Mouse (Mus musculus): ENCODE measurements around the gene Nanog.
A peak's percentile ranks its signal among the peaks of the same experiment; 100 is the strongest.
"Not testable (repeated sequence)": the region's sequence is repeated elsewhere in the genome, so short reads cannot be mapped to it uniquely, and the experiment has no call there.

The Nanog gene

DNA sequence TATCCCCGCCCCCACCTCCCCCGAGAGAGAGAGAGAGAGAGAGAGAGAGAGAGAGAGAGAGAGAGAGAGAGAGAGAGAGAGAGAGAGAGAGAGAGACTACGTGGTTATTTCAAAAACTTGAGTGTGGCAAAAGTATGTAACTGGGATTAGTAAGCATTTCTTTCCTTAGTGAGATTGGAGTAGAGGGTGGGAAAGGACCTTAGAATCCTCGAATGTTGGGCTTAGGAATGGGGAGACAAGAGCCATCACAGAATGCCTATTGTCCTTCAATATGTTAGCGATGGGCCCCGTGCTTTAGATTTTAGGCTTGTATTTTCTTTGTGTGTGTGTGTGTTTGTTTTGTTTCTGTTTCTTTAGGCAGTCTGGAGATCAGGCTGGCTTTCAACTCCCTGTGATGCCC is 4.0 kb upstream of the Nanog start:
- DNase-seq (ENCODE audit: low spot score), result no peak

DNA sequence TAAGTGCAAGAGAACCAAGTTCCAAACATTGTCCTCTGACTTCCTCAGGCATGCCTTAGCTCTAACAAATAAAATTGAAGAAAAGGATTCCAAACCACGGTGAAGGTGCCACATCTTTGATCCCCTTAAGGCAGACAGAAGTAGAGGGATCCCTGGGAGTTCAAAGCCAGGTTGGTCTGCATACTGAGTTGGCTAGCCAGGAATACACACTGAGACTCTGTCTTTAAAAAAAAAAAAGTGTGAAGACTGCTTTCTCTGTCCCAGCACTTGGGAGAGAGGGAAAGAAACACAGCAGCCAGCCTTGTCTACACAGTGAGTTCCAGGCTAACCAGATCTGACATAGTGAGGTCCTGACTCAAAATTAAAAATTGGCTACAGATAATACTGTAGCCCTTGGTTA is 3.6 kb upstream of the Nanog start:
- DNase-seq (ENCODE audit: low spot score), result no peak

DNA sequence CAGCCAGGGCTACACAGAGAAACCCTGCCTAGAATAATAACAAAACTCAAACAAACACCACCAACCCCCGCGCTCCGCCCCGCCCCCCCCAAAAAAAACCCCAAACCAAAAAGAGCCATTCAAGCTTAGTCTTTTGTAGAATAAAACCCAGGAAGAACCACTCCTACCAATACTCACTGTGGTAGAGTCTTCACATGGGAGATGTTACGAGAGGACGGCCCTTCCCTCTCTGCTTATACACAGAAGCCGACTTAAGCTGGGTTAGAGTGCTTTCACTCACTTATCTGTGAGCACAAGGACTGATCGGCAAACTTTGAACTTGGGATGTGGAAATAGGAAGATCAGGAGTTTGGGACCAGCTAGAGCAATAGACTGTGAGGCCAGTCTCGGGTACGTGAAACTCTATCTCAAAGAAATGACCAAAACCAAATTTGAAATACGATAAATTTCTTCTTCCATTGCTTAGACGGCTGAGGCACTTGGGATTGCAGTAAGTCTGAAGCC is 900 bp upstream of the Nanog start:
- no peak for DNase-seq (ENCODE audit: low spot score)

DNA sequence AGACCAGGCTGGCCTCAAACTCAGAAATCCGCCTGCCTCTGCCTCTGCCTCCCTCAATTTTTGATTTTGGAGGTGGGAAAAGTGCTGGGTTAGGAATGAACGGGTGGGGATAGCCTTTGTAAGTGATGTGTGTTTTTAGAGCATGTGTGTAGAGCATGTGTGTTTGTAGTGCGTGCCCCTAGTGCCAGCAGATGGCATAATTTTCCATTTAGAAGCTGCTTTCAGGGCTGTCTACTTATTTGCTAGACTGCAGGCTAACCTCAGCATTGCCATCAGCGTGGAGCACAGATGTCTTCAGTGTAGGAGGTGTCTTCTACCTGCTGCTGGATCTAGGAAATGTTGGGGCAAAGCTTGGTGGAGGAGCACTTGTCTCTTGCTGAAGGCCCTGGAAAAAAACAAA is 1.5 kb downstream of the Nanog start:
- DNase-seq (ENCODE audit: low spot score), result no peak

DNA sequence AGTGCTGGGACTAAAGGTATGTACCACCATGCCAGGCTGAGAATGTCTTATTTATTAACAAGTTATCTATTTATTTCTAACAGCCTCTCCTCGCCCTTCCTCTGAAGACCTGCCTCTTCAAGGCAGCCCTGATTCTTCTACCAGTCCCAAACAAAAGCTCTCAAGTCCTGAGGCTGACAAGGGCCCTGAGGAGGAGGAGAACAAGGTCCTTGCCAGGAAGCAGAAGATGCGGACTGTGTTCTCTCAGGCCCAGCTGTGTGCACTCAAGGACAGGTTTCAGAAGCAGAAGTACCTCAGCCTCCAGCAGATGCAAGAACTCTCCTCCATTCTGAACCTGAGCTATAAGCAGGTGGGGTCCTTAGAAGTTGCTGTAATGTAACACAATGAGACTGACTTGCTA is 4.2 kb downstream of the Nanog start:
- no peak for DNase-seq (ENCODE audit: low spot score)

DNA sequence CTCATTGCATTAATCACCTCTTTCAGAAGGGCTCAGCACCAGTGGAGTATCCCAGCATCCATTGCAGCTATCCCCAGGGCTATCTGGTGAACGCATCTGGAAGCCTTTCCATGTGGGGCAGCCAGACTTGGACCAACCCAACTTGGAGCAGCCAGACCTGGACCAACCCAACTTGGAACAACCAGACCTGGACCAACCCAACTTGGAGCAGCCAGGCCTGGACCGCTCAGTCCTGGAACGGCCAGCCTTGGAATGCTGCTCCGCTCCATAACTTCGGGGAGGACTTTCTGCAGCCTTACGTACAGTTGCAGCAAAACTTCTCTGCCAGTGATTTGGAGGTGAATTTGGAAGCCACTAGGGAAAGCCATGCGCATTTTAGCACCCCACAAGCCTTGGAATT is 5.8 kb downstream of the Nanog start:
- not testable (repeated sequence) for DNase-seq (ENCODE audit: low spot score)

DNA sequence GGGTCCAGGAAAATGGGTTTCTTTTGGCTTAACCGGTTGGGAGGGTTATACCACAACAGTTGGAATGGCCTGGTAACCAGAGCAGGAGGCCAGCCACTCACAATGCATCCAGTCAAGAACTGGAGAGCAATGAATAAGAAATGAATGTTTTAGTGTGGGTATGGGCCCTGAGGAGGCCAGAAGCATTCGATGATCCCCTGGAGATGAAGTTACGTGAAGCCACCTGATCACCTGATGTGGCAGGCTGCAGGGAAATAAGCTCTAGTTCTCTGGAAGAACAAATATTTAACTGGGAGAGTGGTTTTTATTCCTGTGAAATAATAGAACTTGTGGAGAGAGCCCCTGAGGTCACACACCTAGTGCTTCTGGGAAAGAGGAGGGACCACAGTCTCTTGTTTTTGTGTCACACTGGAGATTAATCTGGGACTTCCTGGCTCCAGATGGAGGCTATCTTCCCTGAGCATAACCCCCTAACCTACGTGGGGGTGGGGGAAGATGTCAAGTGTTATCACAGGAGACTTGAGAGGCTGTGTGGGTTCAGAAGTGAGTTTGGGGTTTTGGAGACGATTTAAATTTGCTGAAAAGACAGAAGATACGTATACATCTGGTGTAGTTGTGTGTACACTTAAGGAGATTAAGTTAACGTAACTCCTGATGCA is 7.5 kb downstream of the Nanog start:
- DNase-seq (ENCODE audit: low spot score), result no peak

DNA sequence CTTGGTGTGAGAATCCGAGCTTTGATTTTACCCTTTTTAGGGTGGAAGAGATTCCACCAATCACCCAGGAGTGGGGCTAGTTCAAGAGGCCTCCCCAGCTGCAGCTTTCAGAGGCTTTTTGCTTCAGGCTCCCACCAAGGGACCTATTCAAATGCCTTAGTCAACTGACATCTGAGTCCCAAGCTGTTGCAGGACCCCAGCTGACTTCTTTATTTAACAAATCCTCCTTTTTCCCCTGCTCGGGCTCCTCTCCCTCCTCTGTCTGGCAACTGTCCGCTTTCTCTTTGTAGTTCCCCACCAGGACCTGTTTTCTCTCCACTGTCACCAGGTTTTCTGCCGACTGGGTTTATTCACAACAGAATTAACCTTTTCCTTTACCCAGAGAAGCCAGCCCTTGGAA is 8.6 kb downstream of the Nanog start:
- no peak for DNase-seq (ENCODE audit: low spot score)

DNA sequence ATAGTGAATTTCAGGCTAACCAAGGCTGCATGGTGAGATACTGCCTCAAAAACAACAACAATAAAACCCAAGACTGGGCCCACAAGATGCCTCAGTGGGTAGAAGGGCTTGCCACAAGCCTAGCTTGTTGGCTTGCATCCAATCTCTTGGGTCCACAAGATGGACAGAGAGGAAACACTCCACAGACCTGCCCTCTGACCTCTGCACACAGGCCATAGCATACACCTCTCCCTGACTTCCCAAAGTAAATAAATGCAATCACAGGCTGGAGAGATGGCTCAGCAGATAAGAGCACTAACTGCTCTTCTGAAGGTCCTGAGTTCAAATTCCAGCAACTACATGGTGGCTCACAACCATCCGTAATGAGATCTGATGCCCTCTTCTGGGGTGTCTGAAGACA is 10.9 kb downstream of the Nanog start:
- DNase-seq (ENCODE audit: low spot score), result not testable (repeated sequence)

DNA sequence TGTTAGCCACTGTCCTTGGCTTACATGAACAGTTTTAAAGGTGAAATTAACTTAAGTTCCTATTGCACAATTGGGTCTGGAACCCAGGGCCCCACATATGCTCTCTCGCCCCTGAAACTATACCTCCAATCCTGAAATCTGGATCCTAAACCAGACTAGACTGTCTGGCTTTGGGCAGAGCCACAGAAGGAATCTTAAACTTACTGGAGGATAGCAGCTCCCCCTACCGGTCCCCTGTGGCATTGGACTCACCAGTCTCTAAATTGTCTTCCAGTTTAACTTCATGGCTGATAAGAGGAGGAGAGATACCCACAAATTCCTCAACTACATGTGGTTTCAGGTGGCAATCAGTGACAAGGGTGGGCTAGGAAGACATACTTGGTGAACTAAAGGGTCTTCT is 12.7 kb downstream of the Nanog start:
- DNase-seq (ENCODE audit: low spot score), result peak; percentile 83

DNA sequence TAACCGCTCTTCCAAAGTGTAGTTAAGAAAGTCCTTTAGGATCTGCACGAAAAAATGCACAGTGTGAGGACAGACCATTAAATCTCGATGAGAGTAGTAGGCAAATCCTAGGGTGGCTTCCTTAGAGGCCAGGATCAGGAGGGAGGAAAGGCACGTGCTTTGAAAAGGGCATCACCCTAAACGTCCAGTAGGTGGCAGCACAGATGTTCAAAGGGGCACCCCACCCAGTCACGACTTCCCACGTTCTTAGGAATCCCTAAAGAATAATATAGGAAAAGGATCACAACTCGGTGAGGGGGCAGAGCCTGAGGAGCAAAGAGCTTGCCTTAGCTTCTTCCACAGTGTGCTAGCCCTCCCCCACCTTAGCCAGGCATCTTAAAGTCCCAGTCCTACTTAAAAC is 32.7 kb downstream of the Nanog start:
- peak; percentile 84 for DNase-seq (ENCODE audit: low spot score)

DNA sequence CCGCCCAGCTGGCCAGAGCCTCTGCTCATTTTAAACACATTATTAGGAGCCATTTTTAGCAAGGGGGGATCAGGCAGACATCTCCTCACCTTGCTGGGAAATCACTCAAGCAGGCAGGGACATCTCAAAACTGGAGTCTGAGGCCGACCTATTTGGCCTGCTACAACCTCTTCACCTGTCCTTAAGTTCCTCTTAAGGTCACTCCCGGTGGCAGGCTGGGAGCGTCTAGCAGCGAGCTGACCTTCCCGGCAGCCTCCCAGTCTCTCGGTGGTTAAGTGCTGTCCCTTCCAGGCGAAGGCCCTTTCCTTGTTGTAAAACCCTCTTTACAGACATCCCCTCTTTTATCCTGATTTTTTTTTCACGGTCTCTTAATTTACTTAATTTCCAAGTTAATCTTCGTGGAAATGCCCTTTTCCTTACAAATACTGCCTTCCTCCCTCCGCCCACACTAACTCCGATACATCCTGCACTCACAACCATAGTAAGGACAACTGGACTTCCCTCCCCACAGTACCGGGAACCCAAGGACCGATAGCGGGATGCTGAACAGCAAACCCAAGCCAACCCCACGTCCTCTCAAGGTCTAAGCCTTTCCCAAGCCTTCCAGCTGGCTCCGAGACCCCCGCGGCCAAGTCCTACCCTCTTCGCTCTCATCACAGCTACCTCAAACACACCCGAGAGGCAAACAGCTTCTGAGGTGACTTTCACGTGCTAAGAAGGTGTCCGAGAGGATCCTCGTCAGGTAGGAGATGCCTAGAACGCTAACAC is 34.4 kb downstream of the Nanog start:
- no peak for DNase-seq (ENCODE audit: low spot score)

DNA sequence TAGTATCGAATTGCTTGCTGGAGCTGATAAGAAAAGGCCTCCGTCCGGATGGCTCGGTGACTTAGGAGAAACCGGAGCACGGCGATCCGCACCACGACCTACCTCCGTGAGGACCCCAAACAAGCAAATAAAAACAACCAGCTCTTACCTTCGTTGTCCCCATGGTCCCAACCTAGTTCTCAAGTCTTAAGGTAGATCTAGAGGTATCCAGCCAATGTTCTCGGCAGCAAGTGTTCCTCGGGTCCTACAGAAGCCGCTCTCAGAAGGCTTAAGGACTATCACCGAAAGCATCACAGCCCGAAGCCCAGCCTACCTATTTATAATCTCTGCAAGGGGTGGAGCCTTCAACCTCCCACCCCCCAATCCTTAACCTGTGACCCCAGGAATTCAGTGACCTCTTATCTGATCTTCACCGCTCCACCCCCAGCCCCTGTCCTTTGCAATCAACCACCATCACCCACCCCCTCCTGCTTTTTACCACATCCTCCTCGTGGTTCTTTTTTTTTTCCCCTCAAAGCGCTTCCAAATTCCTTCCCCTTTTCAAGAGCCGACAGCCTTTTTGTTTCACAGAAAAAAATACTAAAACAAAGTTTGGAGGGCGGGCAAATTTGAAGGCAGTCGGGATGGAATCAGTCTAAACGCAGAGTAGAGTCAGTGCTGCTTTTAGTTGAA is 35.1 kb downstream of the Nanog start:
- DNase-seq (ENCODE audit: low spot score), result no peak

DNA sequence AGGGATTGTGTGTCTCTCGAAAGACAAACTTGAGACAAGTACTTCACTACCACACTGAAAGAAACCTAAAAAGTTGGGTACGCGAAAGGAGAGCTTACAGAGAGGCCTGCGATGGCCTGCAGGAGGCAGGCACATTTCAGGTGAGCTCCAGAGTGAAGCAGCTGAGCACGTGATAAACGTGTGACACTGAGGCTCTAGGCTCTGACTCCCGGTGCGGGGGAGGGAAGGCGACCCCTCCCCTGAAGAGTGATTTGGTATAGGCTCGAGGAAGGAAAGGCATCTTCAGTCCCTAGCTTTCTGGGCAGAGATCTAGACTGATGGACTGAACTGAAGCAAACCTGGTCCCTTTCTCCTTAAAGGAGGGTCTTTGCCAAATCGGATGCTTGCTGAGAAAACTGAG is 36.1 kb downstream of the Nanog start:
- DNase-seq (ENCODE audit: low spot score), result no peak

DNA sequence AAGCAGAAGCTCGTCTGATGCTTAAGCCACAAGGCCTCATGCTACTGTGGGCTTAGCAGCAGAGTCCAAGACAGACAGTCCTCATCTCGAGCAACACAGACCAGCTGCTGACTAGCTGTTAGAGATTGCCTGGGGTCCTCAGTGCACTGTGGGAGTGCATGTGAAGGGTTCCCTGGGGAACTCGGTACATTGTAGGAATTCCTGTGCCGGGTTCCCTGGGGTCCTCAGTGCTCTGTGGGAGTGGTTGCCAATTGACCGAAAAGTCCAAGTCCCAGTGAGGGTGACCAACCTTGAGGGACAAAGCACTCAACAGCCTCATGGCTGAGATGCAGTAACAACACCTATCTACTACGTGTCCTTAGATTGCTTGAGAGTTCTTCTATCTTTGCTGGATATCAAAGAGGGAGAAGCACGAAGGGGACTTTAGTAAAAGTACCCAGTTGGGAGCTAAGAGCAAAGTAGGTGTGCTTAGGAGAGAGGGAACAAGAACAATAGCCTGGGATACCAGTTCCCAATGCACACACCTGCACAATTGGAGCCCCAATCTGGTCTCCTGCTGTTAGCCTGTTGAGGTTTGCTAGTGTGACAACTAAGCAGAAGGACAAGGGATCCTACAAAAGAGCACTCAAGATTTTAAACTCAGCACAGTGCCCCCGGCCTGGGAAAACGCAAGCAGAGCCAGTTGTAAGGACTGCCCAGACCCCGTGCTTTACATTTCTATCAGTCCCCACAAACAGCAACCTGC is 37.4 kb downstream of the Nanog start:
- DNase-seq (ENCODE audit: low spot score), result no peak

DNA sequence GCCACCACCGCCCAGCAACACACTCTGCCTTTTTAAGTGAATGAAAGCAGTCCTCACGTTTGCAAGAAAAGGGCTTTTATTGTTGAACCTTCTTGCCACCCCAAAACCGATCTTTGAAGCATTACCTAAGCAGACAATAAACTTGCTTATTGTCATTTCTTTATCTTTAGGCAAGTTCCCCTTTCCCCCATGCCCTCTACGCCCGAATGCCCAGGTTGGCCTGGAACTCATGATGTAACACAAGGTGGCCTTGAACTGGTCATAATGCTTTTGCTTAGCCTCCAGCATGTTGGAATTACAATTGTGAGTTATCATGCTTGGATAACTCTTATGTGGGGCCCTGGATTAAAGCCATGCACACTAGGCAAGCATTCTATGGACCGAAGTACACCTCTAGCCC is 43.3 kb downstream of the Nanog start:
- no peak for DNase-seq (ENCODE audit: low spot score)

DNA sequence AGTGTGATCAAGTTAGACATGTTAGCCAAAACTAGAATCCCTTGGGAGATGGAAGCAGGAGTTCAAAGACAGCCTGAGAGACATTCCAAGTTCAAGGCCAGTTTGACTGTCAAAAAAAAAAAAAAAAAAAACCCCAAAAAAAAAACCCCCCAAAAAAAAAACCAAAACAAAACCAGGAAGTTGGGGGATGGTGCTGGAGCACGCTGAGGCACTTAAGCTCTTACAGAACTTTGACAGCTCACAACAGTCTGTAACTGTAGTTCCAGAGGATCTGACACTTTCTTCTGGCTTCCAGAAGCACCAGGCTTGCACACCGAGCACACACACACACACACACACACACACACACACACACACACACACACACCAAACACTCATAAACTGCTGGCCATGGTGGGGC is 48.6 kb downstream of the Nanog start:
- no peak for DNase-seq (ENCODE audit: low spot score)

DNA sequence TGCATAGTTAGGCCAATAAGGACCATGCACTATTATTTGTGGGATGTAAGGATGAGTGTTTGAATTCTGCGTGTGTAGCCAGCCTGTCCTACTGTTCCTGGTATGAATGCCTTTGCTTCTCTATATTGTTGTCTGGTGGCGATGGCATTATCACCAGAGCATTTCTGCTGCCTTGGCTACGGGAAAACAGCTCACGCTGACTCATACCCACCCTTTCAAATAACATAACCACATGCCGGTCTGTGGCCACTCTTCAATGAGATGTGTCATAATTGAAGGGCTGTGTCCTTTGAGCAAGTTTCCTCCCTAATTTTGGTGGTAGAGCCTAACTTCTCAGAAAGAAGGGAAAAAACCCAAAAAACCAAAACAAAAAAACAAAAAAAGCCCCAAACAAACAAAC is 51.4 kb downstream of the Nanog start:
- no peak for DNase-seq (ENCODE audit: low spot score)

DNA sequence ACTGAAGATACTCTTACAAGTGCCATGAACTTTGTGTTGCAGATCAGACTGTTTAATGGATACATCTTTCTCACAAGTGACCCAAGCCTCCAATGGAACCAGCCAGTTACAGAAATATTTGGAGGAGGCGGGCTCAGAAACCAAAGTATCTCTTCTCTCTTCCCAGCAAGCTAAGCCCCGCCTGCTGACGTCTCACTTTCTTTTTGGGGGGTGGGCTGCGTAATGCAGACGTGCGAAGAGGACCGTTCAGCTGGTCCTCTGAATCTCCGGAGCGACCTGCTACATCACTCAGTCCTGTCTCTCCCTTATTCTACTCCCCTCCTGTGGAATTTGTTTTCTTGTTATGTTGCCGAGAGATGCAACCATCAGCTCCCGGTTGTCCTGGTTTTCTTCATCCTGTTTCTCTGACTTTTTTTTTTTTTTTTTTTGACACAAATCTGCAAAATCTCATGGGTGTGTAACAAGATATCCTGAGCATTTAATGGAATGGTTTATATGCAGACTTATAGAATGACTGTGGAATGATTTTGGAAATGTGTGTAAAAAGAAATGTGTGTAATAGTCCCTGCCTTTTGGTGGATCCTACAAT is 53.8 kb downstream of the Nanog start:
- DNase-seq (ENCODE audit: low spot score), result peak; percentile 70

DNA sequence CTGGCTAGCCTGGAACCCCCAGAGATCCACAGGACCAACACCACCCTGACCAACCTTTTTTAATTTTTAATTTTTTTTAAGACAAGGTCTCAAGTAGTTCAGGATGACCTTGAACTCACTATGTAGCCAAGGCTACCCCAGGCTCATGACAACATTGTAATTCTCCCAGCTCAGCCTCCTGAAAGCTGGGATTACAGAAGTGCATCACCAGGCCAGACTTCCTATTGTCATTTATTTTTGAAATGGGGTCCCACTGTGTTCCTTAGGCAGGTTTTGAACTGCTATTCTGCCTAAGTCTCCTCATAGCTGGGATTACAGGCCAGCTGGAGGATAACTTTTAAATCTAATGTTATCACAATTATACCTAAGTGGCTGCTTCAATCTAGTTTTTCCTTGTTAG is 54.6 kb downstream of the Nanog start:
- no peak for DNase-seq (ENCODE audit: low spot score)

DNA sequence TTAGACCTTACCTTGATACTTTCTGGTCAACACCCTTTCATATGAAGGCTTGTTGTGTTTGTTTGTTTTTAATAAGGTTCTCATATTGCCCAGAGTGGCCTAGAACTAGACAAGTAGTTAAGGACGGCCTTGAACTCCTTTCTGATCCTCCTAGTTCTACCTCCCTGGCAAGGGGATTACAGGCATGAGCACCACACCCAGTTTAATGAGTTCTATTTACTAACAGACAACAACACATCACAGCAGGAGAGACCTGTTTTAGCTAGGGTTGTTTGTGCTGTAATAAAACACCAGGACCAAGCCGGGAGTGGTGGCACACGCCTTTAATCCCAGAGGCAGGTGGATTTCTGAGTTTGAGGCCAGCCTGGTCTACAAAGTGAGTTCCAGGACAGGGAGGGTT is 55.2 kb downstream of the Nanog start:
- no peak for DNase-seq (ENCODE audit: low spot score)
